Mouse (Mus musculus): ENCODE measurements at regions not wholly inside any gene's neighbourhood (a gene's known extent, or its start where the extent isn't known, plus 50 kb on each side); places are given as distances from the start of the nearest gene placed in this dataset.

GRCm38 (mm10) chr3:131801551-131801950, 237.0 kb downstream of the Papss1 start:
- no peak for DNase-seq (ENCODE audit: low spot score)

GRCm38 (mm10) chr3:131802841-131803240, 238.3 kb downstream of the Papss1 start:
- DNase-seq (ENCODE audit: low spot score): no peak

GRCm38 (mm10) chr3:131808127-131808526, 243.6 kb downstream of the Papss1 start:
- peak; percentile 22 for DNase-seq (ENCODE audit: low spot score)

GRCm38 (mm10) chr3:131812968-131813367, 248.4 kb downstream of the Papss1 start:
- no peak for DNase-seq (ENCODE audit: low spot score)

GRCm38 (mm10) chr3:131818806-131819205, 254.2 kb downstream of the Papss1 start:
- DNase-seq (ENCODE audit: low spot score): no peak

- no peak for DNase-seq (ENCODE audit: low spot score)
Measured at GRCm38 (mm10) chr3:131857442-131857841, 227.7 kb upstream of the Dkk2 start.

- DNase-seq (ENCODE audit: low spot score): no peak
Measured at GRCm38 (mm10) chr3:131859083-131859482, 226.0 kb upstream of the Dkk2 start.

GRCm38 (mm10) chr3:131865106-131865505, 220.0 kb upstream of the Dkk2 start:
- no peak for DNase-seq (ENCODE audit: low spot score)

- DNase-seq (ENCODE audit: low spot score): no peak
Measured at GRCm38 (mm10) chr3:131867266-131867665, 217.8 kb upstream of the Dkk2 start.

- DNase-seq (ENCODE audit: low spot score): no peak
Measured at GRCm38 (mm10) chr3:131868219-131868964, 216.7 kb upstream of the Dkk2 start.

GRCm38 (mm10) chr3:131869306-131869705, 215.8 kb upstream of the Dkk2 start:
- DNase-seq (ENCODE audit: low spot score): no peak

GRCm38 (mm10) chr3:131882667-131883066, 202.4 kb upstream of the Dkk2 start:
- no peak for DNase-seq (ENCODE audit: low spot score)

- no peak for DNase-seq (ENCODE audit: low spot score)
Measured at GRCm38 (mm10) chr3:131886470-131886869, 198.6 kb upstream of the Dkk2 start.

GRCm38 (mm10) chr3:131886984-131887383, 198.1 kb upstream of the Dkk2 start:
- no peak for DNase-seq (ENCODE audit: low spot score)

- DNase-seq (ENCODE audit: low spot score): no peak
Measured at GRCm38 (mm10) chr3:131887670-131888069, 197.4 kb upstream of the Dkk2 start.

- no peak for DNase-seq (ENCODE audit: low spot score)
Measured at GRCm38 (mm10) chr3:131891941-131892340, 193.2 kb upstream of the Dkk2 start.

- no peak for DNase-seq (ENCODE audit: low spot score)
Measured at GRCm38 (mm10) chr3:131893061-131893804, 191.9 kb upstream of the Dkk2 start.

GRCm38 (mm10) chr3:131895057-131895456, 190.0 kb upstream of the Dkk2 start:
- no peak for DNase-seq (ENCODE audit: low spot score)

GRCm38 (mm10) chr3:131913534-131913933, 171.6 kb upstream of the Dkk2 start:
- no peak for DNase-seq (ENCODE audit: low spot score)

GRCm38 (mm10) chr3:131914372-131914771, 170.7 kb upstream of the Dkk2 start:
- DNase-seq (ENCODE audit: low spot score): peak; percentile 15

GRCm38 (mm10) chr3:131914997-131915396, 170.1 kb upstream of the Dkk2 start:
- DNase-seq (ENCODE audit: low spot score): no peak

- DNase-seq (ENCODE audit: low spot score): no peak
Measured at GRCm38 (mm10) chr3:131917734-131918534, 167.2 kb upstream of the Dkk2 start.

- DNase-seq (ENCODE audit: low spot score): peak; percentile 13
Measured at GRCm38 (mm10) chr3:131919476-131919875, 165.6 kb upstream of the Dkk2 start.
